Mouse (Mus musculus) inflammation-experienced regulatory T-cells, adult 6 months (primary cell): ENCODE results near the gene Fndc3b. TPM values are rescaled to one million over a fixed set of nuclear protein-coding genes. Genes with fewer than 3 reads are reported as not detected.
A peak's percentile ranks its signal among the peaks of the same experiment; 100 is the strongest.

Experiments used
- ATAC-seq: one replicate; pipeline ENCODE4 v1.8.0; 2017
- polyA plus RNA-seq, 3 experiments: library from polyadenylated mRNA; unstranded; fragments of 100-300 nt; shearing (Covaris generic); gene quantifications; one replicate each; pipeline ENCODE4 v1.2.1; 2017

The Fndc3b gene
- polyA plus RNA-seq, 3 experiments from 2014 or later: 0.26 to 0.42 (median 0.28) TPM

- ATAC-seq: no peak
Observed at GRCm38 (mm10) chr3:27708581-27708980, 2.5 kb downstream of the Fndc3b start.

GRCm38 (mm10) chr3:27705761-27706160, 5.3 kb downstream of the Fndc3b start:
- ATAC-seq: no peak

- ATAC-seq: no peak
Observed at GRCm38 (mm10) chr3:27705056-27705455, 6.1 kb downstream of the Fndc3b start.

- ATAC-seq: no peak
Observed at GRCm38 (mm10) chr3:27704641-27705040, 6.5 kb downstream of the Fndc3b start.

GRCm38 (mm10) chr3:27703531-27703930, 7.6 kb downstream of the Fndc3b start:
- ATAC-seq: no peak

- no peak for ATAC-seq
Observed at GRCm38 (mm10) chr3:27703081-27703480, 8.0 kb downstream of the Fndc3b start.

DNA sequence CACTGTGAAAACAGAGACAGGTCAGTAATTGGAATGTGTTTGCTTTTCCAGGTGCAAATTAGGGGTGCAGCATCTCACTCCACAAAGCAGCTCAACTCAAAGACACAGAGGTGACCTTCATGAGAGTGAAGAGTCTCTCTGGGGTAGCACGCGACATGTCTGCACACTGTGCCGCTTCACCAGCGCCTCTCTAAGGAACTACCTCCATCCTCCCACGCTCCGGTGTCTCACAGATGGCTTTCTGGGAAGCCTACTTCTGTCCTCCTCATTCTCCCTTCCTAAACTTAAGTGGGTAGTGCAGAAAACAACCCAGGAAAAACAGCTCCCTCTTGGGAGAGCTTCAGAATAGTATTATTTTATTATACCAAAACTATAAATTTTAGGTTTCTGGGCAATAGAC, 12.4 kb downstream of the Fndc3b start:
- no peak for ATAC-seq

DNA sequence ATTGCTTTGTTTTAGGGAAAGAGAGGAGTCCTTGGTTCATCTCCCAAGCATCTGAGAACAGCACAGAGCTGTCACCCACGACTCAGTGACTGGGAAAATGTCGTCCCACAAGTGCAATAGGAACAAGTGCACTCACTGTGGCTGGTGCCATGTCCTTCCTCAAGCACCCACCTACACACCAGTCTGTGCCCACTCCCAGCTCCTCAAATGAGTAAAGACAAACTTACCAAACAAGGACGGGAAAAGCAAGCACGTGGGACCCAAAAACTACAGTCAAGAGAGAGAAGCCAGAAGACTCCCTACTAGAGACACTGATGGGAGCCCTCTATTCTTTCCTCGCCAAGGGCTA, 14.7 kb downstream of the Fndc3b start:
- ATAC-seq: no peak

DNA sequence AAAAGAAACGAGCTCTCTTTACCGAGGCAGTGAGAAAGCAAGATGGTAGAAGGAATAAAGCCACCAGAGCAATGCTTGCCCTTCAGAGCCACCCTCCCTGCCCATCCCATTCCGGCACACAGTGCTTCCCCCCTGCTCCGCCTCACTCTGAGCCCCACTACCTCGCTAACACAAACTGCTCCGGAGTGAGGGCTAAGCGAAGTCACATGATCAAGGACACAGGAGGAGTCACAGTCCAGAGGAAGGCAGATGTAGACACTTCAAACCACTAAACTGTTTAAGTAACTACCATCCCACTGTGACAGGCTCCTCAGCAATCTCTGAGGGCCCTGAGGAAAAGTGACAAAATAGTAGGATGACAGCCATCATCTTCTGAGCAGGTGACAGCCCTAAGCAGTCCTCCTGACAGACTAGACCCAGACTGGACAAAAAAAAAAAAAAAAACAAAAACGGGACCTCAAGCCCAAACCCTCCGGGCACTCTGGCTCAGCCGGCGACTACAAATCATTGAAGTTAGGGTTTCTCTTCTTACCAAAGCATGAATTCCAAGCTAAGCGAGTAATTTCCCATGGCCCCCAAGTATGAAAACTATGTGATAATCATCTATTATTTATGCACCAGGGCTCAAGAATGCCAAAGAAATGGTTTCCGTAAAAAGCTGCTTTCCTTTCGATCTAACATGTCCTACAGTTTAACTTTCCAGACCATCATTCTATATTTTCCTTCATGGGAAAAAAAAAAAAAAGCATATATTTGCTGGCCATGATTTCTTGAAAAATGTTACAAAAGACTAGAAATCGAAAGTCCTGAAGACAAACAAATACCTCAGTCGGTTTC, 15.3 kb downstream of the Fndc3b start:
- no peak for ATAC-seq

GRCm38 (mm10) chr3:27694586-27694985, 16.5 kb downstream of the Fndc3b start:
- ATAC-seq: no peak

GRCm38 (mm10) chr3:27694111-27694510, 17.0 kb downstream of the Fndc3b start:
- no peak for ATAC-seq

- no peak for ATAC-seq
Observed at GRCm38 (mm10) chr3:27691486-27692160, 19.5 kb downstream of the Fndc3b start.

DNA sequence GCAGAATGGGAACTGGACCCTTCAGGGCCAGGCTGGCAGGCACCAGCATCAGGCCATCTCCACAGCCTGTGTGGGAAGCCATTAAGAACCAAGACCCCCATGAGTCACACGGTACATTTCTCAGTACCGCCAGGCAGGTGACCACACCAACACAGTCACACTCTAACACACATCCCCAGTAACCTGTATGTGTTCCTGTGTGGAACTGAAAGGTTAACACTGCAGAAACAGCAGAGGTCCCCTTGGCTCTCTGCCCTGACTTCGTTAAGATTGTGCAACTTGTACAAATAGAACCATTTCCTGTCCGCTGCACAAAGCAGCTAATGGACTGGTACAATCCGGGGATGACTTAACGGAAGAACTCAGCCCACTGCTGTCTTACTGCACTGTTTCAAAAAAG, 21.1 kb downstream of the Fndc3b start:
- ATAC-seq: peak; percentile 10

DNA sequence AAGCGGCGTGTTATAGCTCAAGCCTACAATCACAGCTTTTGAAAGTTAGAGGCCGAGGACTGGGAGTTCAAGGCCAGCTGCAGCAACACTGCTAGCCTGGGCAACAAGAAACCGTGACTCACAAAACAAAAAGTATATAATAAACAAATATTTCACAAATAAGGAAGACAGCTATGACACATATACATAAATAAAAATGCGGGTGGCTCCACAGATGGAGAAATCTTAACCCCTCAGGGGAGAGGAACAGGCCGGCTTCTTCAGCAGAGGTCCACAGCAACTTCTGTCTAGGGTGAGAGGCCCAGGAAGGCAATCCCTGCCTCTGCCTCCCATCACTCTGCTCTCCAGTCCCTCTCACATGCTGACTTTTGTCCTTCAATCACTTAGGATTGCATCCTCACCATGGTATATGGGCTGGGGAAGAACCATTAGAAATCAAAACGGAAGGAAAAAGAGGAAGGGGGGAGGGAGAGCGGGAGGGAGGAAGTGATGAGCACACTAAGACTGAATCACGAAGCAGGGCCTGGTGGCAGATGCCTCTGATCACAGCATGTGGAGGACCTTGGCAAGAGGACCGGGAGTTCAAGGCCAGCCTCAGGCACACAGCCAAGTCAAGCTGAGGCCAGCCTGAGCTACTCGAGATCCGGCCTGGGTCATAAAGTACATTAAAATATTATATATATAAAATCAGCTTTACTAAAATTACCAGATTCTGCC, 21.8 kb downstream of the Fndc3b start:
- ATAC-seq: no peak

GRCm38 (mm10) chr3:27686732-27687491, 24.2 kb downstream of the Fndc3b start:
- ATAC-seq: no peak

- no peak for ATAC-seq
Observed at GRCm38 (mm10) chr3:27685650-27686208, 25.4 kb downstream of the Fndc3b start.

GRCm38 (mm10) chr3:27685134-27685533, 26.0 kb downstream of the Fndc3b start:
- ATAC-seq: no peak

- no peak for ATAC-seq
Observed at GRCm38 (mm10) chr3:27683374-27683773, 27.7 kb downstream of the Fndc3b start.

- no peak for ATAC-seq
Observed at GRCm38 (mm10) chr3:27677574-27677973, 33.5 kb downstream of the Fndc3b start.

- no peak for ATAC-seq
Observed at GRCm38 (mm10) chr3:27673660-27674059, 37.4 kb downstream of the Fndc3b start.

GRCm38 (mm10) chr3:27670416-27670815, 40.7 kb downstream of the Fndc3b start:
- no peak for ATAC-seq

DNA sequence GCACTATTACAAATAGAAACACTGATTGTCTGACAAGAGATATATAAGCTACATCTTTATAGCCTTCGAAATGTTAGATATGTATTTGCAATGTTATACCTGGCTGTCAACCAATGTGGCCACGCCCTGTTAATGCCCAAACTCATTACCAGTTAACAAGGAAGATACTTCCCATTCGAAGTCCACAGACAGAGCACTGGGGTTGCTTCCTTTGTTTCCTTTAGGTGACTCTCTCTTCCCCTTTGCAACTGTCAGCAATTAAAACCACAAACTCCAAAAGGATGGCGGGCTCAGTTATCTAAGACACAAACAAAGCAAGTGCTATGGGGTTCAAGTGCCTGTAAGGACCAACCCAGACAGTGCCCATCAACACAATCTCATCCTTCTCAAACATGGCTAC, 43.8 kb downstream of the Fndc3b start:
- ATAC-seq: no peak
